Mouse (Mus musculus) frontal cortex, postnatal 14 days (tissue): ENCODE measurements at regions not wholly inside any gene's neighbourhood (a gene's known extent, or its start where the extent isn't known, plus 50 kb on each side); places are given as distances from the start of the nearest gene placed in this dataset.

Source experiments
- DNase-seq, 2 experiments: peaks; one replicate each; pipeline ENCODE4 v3.0.0; 2022; ENCODE audit warnings: low spot score in 2 of 2

GRCm38 (mm10) chr9:8273253-8273652 is 139.2 kb upstream of the Cep126 start:
- DNase-seq, result no peak

DNA sequence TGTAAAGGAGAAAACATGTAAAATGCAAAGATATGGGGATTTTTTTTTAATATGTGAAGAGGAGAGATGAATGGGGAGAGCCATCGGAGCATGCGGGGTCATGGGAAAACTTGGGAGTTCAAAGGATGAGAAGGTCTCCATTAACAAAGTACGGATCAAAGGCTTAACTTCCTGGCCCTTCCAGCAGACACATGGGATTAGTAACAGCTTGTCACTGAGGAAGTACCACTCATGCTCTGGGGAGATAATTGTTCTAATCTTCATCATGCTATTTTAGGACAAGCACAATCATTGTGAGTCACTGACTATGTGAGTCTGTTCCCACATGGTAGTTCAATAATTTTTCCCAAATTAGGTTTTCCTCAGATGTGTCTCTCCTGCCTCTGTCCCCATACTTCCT is 115.4 kb upstream of the Cep126 start:
- no peak for DNase-seq

DNA sequence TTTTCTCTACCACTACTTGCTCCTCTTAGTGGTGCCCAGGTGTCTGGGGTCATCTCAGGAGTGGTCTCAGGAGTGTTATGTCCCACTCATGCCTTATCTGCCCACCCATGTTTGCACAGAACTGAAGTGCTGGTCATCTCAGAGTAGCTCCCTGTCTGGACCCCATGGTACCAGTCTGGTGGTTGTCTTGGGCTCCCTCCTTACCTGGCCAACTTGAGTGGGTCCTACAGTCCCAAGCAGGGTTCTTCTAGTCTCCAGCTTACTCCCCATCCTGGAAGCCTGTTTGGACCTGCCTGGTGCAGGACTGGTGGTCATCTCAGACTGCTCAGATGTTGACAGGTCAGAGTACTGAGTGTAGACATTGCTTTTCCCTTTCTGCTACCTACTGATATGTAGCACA is 94.0 kb upstream of the Cep126 start:
- no peak for DNase-seq

- no peak for DNase-seq
These were observed 92.3 kb upstream of the Cep126 start for GRCm38 (mm10) chr9:8226415-8226814.

- DNase-seq, result peak in 1 of 2 experiments; percentile 18
These were observed 74.8 kb upstream of the Cep126 start for GRCm38 (mm10) chr9:8208855-8209254.

GRCm38 (mm10) chr9:8185433-8185832 is 51.3 kb upstream of the Cep126 start:
- no peak for DNase-seq
